Mouse (Mus musculus) spleen, adult 2 months (tissue): Measurements from ENCODE around the gene Wars2. TPM values are rescaled to one million over a fixed set of nuclear protein-coding genes. Genes with fewer than 3 reads are reported as not detected.

Experiments used
- DNase-seq, 2 experiments: peaks; one replicate each; pipeline versions ENCODE4 v3.0.0 to v3.0.0-alpha.2; 2012 to 2021; ENCODE audit warnings: low spot score in 2 of 2, low read depth in 1 of 2
- H3K27ac ChIP-seq: fragments of 200-500 bp; 2 replicates; pipeline ENCODE4 v1.5.1; 2012; ENCODE audit warnings: low read length, inconsistent platforms; ENCODE audit not compliant: insufficient read depth
- H3K27me3 ChIP-seq: fragments of 200-500 bp; 2 replicates; pipeline ENCODE4 v1.6.1; 2012; ENCODE audit warnings: mild to moderate bottlenecking, moderate library complexity, low read length, inconsistent platforms; ENCODE audit not compliant: control insufficient read depth, insufficient read depth
- H3K36me3 ChIP-seq: fragments of 200-500 bp; 2 replicates; pipeline ENCODE4 v1.6.1; 2012; ENCODE audit warnings: mild to moderate bottlenecking, low read length, inconsistent platforms; ENCODE audit not compliant: control insufficient read depth, insufficient read depth
- H3K4me1 ChIP-seq: fragments of 200-500 bp; 2 replicates; pipeline ENCODE4 v1.6.1; 2011; ENCODE audit warnings: inconsistent platforms; ENCODE audit not compliant: control insufficient read depth, insufficient read depth, insufficient read length
- H3K4me3 ChIP-seq: fragments of 200-500 bp; 2 replicates; pipeline ENCODE4 v1.5.1; 2011; ENCODE audit warnings: mild to moderate bottlenecking, inconsistent platforms; ENCODE audit not compliant: insufficient read depth, insufficient read length; ENCODE audit errors: extremely low read depth
- CTCF ChIP-seq: fragments of 200-500 bp; IDR thresholded peaks from 2 replicates; pipeline ENCODE4 v1.5.1; 2011; ENCODE audit warnings: mild to moderate bottlenecking, inconsistent platforms; ENCODE audit not compliant: insufficient read depth, insufficient read length, insufficient replicate concordance; ENCODE audit errors: extremely low read depth
- POLR2A ChIP-seq: fragments of 200-500 bp; IDR thresholded peaks from 2 replicates; pipeline ENCODE4 v1.6.1; 2011; ENCODE audit warnings: low read depth, low read length, inconsistent platforms
- WGBS: fragments of 180-500 bp; shearing (Covaris S2); methylation state at CpG from one replicate; pipeline ENCODE4 v1.1.7; 2018; 5-methylcytosine and 5-hydroxymethylcytosine counted together
- polyA plus RNA-seq: library from polyadenylated mRNA; depleted of rRNA; stranded (reverse); fragments of >200 nt; gene quantifications from 2 replicates; pipeline ENCODE4 v1.2.3, GENCODE M21; 2012; rRNA removed

The Wars2 gene
- 2.2 and 2.9 TPM in 2 replicates for polyA plus RNA-seq

- Histone ChIP-seq H3K4me3 (peak within 1 kb of the TSS; percentile 69), H3K27me3 (no peaks in the 10 kb centered on the region; the same call in 1 of the 2 replicates), H3K27ac (peak within 1 kb of the TSS; percentile 89), H3K36me3 (no peaks in the 10 kb centered on the region), H3K4me1 (peaks cover 2% of the 10 kb centered on the region; the same call in 1 of the 2 replicates)
- peak; percentile 85 to 89 for DNase-seq
- 1% methylated on average over 57 of the region's 57 CpGs for WGBS
- TF ChIP-seq POLR2A (peak; percentile 52; the same call in 1 of the 2 replicates), CTCF (no peak)
Observed at GRCm38 (mm10) chr3:99140940-99141854, at the start of gene Wars2. Gene Wars2, plus strand, starts transcription at chr3:99141068.

GRCm38 (mm10) chr3:99096816-99097215, 44.1 kb upstream of the Wars2 start:
- Histone ChIP-seq H3K4me1 (no peaks in the 10 kb centered on the region), H3K4me3 (no peak overlapping the region), H3K36me3 (no peaks in the 10 kb centered on the region), H3K27ac (no peak overlapping the region), H3K27me3 (no peaks in the 10 kb centered on the region)
- DNase-seq, result no peak
- TF ChIP-seq POLR2A (no peak), CTCF (no peak)
- 68% methylated on average over 3 of the region's 3 CpGs for WGBS

DNA sequence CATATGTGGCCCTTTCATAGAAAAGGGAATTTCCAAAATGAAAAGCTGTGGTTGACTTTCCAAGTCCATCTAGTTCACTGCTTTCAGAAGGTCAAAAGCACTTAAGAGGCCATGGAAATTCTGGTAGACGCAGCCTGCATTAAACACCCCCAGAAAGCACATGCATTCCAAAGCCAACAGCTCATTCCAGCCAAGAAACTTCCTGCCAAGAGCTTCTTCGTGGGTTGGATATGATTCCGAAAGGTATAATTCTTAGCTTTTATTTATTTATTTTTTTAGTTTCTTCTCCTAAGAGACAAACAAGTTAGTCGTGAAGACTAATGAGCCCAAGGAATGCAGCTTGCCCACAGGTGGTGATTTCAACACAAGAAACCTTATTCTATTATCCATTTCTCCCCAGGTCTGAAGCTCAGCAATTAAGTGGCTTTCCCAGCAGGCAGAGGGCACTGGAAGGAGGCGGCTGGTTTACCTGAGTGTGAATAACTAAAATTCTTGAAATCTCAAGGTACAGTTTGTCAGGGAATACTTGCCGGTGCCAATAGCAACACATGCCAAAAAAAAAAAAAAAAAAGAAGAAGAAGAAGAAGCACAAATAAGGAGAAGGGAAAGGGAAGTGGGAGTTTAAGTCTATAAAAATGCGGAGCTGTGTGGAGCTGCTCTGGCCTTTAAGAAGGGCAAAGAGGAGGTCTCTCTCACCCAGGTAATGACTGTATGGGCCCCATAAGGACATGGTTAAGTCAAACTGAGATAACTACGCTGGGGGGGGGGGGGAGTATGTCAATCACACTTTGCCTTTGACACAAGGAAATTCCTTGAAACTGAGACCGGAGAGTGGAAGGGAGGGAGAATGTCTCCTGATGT, 30.3 kb upstream of the Wars2 start:
- TF ChIP-seq POLR2A, result no peak
- TF ChIP-seq CTCF, result no peak
- DNase-seq, result no peak
- H3K4me3 ChIP-seq, result no peak overlapping the region
- H3K27ac ChIP-seq, result no peak overlapping the region
- no peaks in the 10 kb centered on the region for H3K36me3 ChIP-seq
- H3K27me3 ChIP-seq, result no peaks in the 10 kb centered on the region
- no peaks in the 10 kb centered on the region for H3K4me1 ChIP-seq
- WGBS, result 81% methylated on average over 9 of the region's 9 CpGs

GRCm38 (mm10) chr3:99111214-99111608, 29.7 kb upstream of the Wars2 start:
- Histone ChIP-seq H3K27ac (no peak overlapping the region), H3K36me3 (no peaks in the 10 kb centered on the region), H3K27me3 (no peaks in the 10 kb centered on the region), H3K4me3 (no peak overlapping the region), H3K4me1 (no peaks in the 10 kb centered on the region)
- no peak for DNase-seq
- no peak for TF ChIP-seq CTCF
- TF ChIP-seq POLR2A, result no peak
- 90% methylated on average over 5 of the region's 5 CpGs for WGBS

GRCm38 (mm10) chr3:99113266-99113837, 27.5 kb upstream of the Wars2 start:
- Histone ChIP-seq H3K4me3 (no peak overlapping the region), H3K27me3 (no peaks in the 10 kb centered on the region), H3K4me1 (no peaks in the 10 kb centered on the region), H3K27ac (no peak overlapping the region), H3K36me3 (no peaks in the 10 kb centered on the region)
- TF ChIP-seq CTCF, result no peak
- no peak for TF ChIP-seq POLR2A
- 80% methylated on average over 7 of the region's 7 CpGs for WGBS
- DNase-seq, result no peak

- H3K36me3 ChIP-seq, result no peaks in the 10 kb centered on the region
- TF ChIP-seq POLR2A, result no peak
- TF ChIP-seq CTCF, result no peak
- no peaks in the 10 kb centered on the region for H3K27me3 ChIP-seq
- no peak overlapping the region for H3K27ac ChIP-seq
- H3K4me3 ChIP-seq, result no peak overlapping the region
- DNase-seq, result no peak
- 45% methylated on average over 2 of the region's 2 CpGs for WGBS
- no peaks in the 10 kb centered on the region for H3K4me1 ChIP-seq
Observed at GRCm38 (mm10) chr3:99120942-99121341, 19.9 kb upstream of the Wars2 start.
